Mouse (Mus musculus) forebrain, embryonic 15.5 days (tissue): ENCODE measurements at regions not wholly inside any gene's neighbourhood (a gene's known extent, or its start where the extent isn't known, plus 50 kb on each side); places are given as distances from the start of the nearest gene placed in this dataset.

Source experiments
- ATAC-seq: fragments of 200-750 bp; cut with Nextera tagmentation; replicated peaks from 2 replicates; pipeline ENCODE4 v1.8.0; 2017; ENCODE audit warnings: mild to moderate bottlenecking, moderate TSS enrichment, moderate library complexity
- H3K27ac ChIP-seq: fragments of 300-500 bp; sonication (generic); replicated peaks from 2 replicates; pipeline ENCODE4 v1.5.1; 2015; ENCODE audit warnings: mild to moderate bottlenecking, inconsistent platforms
- H3K27me3 ChIP-seq: fragments of 300-500 bp; sonication (generic); 2 replicates; pipeline ENCODE4 v1.6.1; 2015; ENCODE audit warnings: inconsistent platforms
- H3K36me3 ChIP-seq: fragments of 300-500 bp; sonication (generic); 2 replicates; pipeline ENCODE4 v1.6.1; 2015; ENCODE audit warnings: mild to moderate bottlenecking, inconsistent platforms
- H3K4me1 ChIP-seq: fragments of 300-500 bp; sonication (generic); 2 replicates; pipeline ENCODE4 v1.6.1; 2015; ENCODE audit warnings: inconsistent platforms
- H3K4me2 ChIP-seq: fragments of 300-500 bp; sonication (generic); replicated peaks from 2 replicates; pipeline ENCODE4 v1.6.1; 2015; ENCODE audit warnings: mild to moderate bottlenecking, inconsistent platforms
- H3K4me3 ChIP-seq: fragments of 300-500 bp; sonication (generic); 2 replicates; pipeline ENCODE4 v1.5.1; 2015; ENCODE audit warnings: mild to moderate bottlenecking, inconsistent platforms
- H3K9ac ChIP-seq: fragments of 300-500 bp; sonication (generic); replicated peaks from 2 replicates; pipeline ENCODE4 v1.6.1; 2015; ENCODE audit warnings: mild to moderate bottlenecking, inconsistent platforms
- H3K9me3 ChIP-seq: fragments of 300-500 bp; sonication (generic); 2 replicates; pipeline ENCODE4 v1.6.1; 2016; ENCODE audit warnings: inconsistent platforms
- WGBS: fragments of 180-500 bp; shearing (Covaris S2); methylation state at CpG from one replicate; pipeline ENCODE4 v1.1.7; 2015; ENCODE audit warnings: mixed read lengths; 5-methylcytosine and 5-hydroxymethylcytosine counted together

GRCm38 (mm10) chr16:77788041-77788780, 186.3 kb upstream of the Gm11146 start:
- Histone ChIP-seq H3K4me1 (peaks cover 26% of the 10 kb centered on the region), H3K4me3 (no peak overlapping the region)

GRCm38 (mm10) chr16:77787025-77787424, 185.1 kb upstream of the Gm11146 start:
- no peaks in the 10 kb centered on the region for H3K36me3 ChIP-seq
- no peaks in the 10 kb centered on the region for H3K27me3 ChIP-seq
- ATAC-seq, result no peak
- WGBS, result 69% methylated on average over 5 of the region's 5 CpGs
- no peak overlapping the region for H3K9ac ChIP-seq
- H3K4me1 ChIP-seq, result peaks cover 26% of the 10 kb centered on the region
- H3K9me3 ChIP-seq, result no peaks in the 10 kb centered on the region
- H3K4me2 ChIP-seq, result no peak overlapping the region
- H3K27ac ChIP-seq, result peak overlapping the region; percentile 71
- no peak overlapping the region for H3K4me3 ChIP-seq

More at GRCm38 (mm10) chr16:77788041-77788780, 186.3 kb upstream of the Gm11146 start:
- H3K36me3 ChIP-seq, result no peaks in the 10 kb centered on the region
- peak overlapping the region; percentile 96 for H3K27ac ChIP-seq
- H3K27me3 ChIP-seq, result no peaks in the 10 kb centered on the region
- peak overlapping the region; percentile 41 for H3K4me2 ChIP-seq
- H3K9me3 ChIP-seq, result no peaks in the 10 kb centered on the region
- ATAC-seq, result peak; percentile 97
- 26% methylated on average over 20 of the region's 20 CpGs for WGBS
- H3K9ac ChIP-seq, result peak overlapping the region; percentile 53

- 84% methylated on average over 1 of the region's 1 CpGs for WGBS
- H3K9ac ChIP-seq, result no peak overlapping the region
- no peaks in the 10 kb centered on the region for H3K36me3 ChIP-seq
- no peak overlapping the region for H3K27ac ChIP-seq
- ATAC-seq, result no peak
- no peaks in the 10 kb centered on the region for H3K9me3 ChIP-seq
- H3K27me3 ChIP-seq, result no peaks in the 10 kb centered on the region
- no peaks in the 10 kb centered on the region for H3K4me1 ChIP-seq
- no peak overlapping the region for H3K4me3 ChIP-seq
- H3K4me2 ChIP-seq, result no peak overlapping the region
Measured at GRCm38 (mm10) chr16:77779019-77779418, 177.1 kb upstream of the Gm11146 start.

GRCm38 (mm10) chr16:77772075-77772474, 170.2 kb upstream of the Gm11146 start:
- H3K9me3 ChIP-seq, result no peaks in the 10 kb centered on the region
- no peak for ATAC-seq
- H3K27me3 ChIP-seq, result no peaks in the 10 kb centered on the region
- H3K9ac ChIP-seq, result no peak overlapping the region
- H3K4me3 ChIP-seq, result no peak overlapping the region
- no peak overlapping the region for H3K4me2 ChIP-seq
- no peaks in the 10 kb centered on the region for H3K4me1 ChIP-seq
- 76% methylated on average over 3 of the region's 3 CpGs for WGBS
- no peak overlapping the region for H3K27ac ChIP-seq
- no peaks in the 10 kb centered on the region for H3K36me3 ChIP-seq

- H3K9me3 ChIP-seq, result no peaks in the 10 kb centered on the region
- peak overlapping the region; percentile 90 for H3K27ac ChIP-seq
- no peaks in the 10 kb centered on the region for H3K27me3 ChIP-seq
- no peak overlapping the region for H3K4me2 ChIP-seq
- no peak overlapping the region for H3K9ac ChIP-seq
- ATAC-seq, result peak; percentile 60
- H3K36me3 ChIP-seq, result no peaks in the 10 kb centered on the region
- H3K4me1 ChIP-seq, result peaks cover 17% of the 10 kb centered on the region; the same call in 1 of the 2 replicates
- H3K4me3 ChIP-seq, result no peak overlapping the region
- whole genome bisulfite sequencing, result 44% methylated on average over 4 of the region's 4 CpGs
Measured at GRCm38 (mm10) chr16:77760926-77761347, 159.0 kb upstream of the Gm11146 start.

GRCm38 (mm10) chr16:77760479-77760878, 158.6 kb upstream of the Gm11146 start:
- Histone ChIP-seq H3K9ac (no peak overlapping the region; the same call in 1 of the 2 replicates), H3K27me3 (no peaks in the 10 kb centered on the region), H3K36me3 (no peaks in the 10 kb centered on the region), H3K4me1 (peaks cover 17% of the 10 kb centered on the region; the same call in 1 of the 2 replicates), H3K4me3 (no peak overlapping the region), H3K4me2 (peak overlapping the region; percentile 29; the same call in 1 of the 2 replicates), H3K9me3 (no peaks in the 10 kb centered on the region), H3K27ac (peak overlapping the region; percentile 90)
- peak; percentile 66 for ATAC-seq
- WGBS, result 49% methylated on average over 4 of the region's 4 CpGs

- Histone ChIP-seq H3K4me2 (peak overlapping the region; percentile 29), H3K4me3 (0 out of 2 replicates have a peak overlapping the region, but pooled peaks have one; percentile 16), H3K4me1 (peaks cover 17% of the 10 kb centered on the region; the same call in 1 of the 2 replicates), H3K9me3 (no peaks in the 10 kb centered on the region), H3K36me3 (no peaks in the 10 kb centered on the region), H3K27me3 (no peaks in the 10 kb centered on the region), H3K9ac (0 out of 2 replicates have a peak overlapping the region, but pooled peaks have one; percentile 13), H3K27ac (peak overlapping the region; percentile 90)
- WGBS, result 31% methylated on average over 10 of the region's 10 CpGs
- ATAC-seq, result peak; percentile 89
Measured at GRCm38 (mm10) chr16:77759997-77760396, 158.1 kb upstream of the Gm11146 start.

- Histone ChIP-seq H3K36me3 (no peaks in the 10 kb centered on the region), H3K27me3 (no peaks in the 10 kb centered on the region), H3K4me1 (peaks cover 2% of the 10 kb centered on the region; the same call in 1 of the 2 replicates), H3K9ac (no peak overlapping the region), H3K9me3 (no peaks in the 10 kb centered on the region), H3K4me2 (no peak overlapping the region), H3K4me3 (no peak overlapping the region), H3K27ac (no peak overlapping the region)
- no peak for ATAC-seq
- WGBS, result 94% methylated on average over 6 of the region's 6 CpGs
Measured at GRCm38 (mm10) chr16:77754882-77755281, 153.0 kb upstream of the Gm11146 start.

GRCm38 (mm10) chr16:77749474-77749873, 147.6 kb upstream of the Gm11146 start:
- Histone ChIP-seq H3K9ac (no peak overlapping the region), H3K4me2 (no peak overlapping the region), H3K27ac (no peak overlapping the region), H3K9me3 (no peaks in the 10 kb centered on the region), H3K4me1 (no peaks in the 10 kb centered on the region), H3K4me3 (no peak overlapping the region), H3K36me3 (no peaks in the 10 kb centered on the region), H3K27me3 (no peaks in the 10 kb centered on the region)
- 97% methylated on average over 2 of the region's 2 CpGs for WGBS
- no peak for ATAC-seq

GRCm38 (mm10) chr16:77743838-77744237, 141.9 kb upstream of the Gm11146 start:
- WGBS, result 80% methylated on average over 6 of the region's 6 CpGs
- no peaks in the 10 kb centered on the region for H3K27me3 ChIP-seq
- no peak overlapping the region for H3K9ac ChIP-seq
- no peaks in the 10 kb centered on the region for H3K9me3 ChIP-seq
- no peak overlapping the region for H3K27ac ChIP-seq
- no peaks in the 10 kb centered on the region for H3K36me3 ChIP-seq
- H3K4me3 ChIP-seq, result no peak overlapping the region
- H3K4me2 ChIP-seq, result no peak overlapping the region
- no peaks in the 10 kb centered on the region for H3K4me1 ChIP-seq
- ATAC-seq, result no peak

GRCm38 (mm10) chr16:77738821-77739220, 136.9 kb upstream of the Gm11146 start:
- Histone ChIP-seq H3K27me3 (no peaks in the 10 kb centered on the region), H3K27ac (no peak overlapping the region), H3K4me2 (no peak overlapping the region), H3K4me3 (no peak overlapping the region), H3K36me3 (no peaks in the 10 kb centered on the region), H3K4me1 (no peaks in the 10 kb centered on the region), H3K9ac (no peak overlapping the region), H3K9me3 (no peaks in the 10 kb centered on the region)
- WGBS, result 64% methylated on average over 1 of the region's 1 CpGs
- ATAC-seq, result no peak

- no peak overlapping the region for H3K9ac ChIP-seq
- no peaks in the 10 kb centered on the region for H3K9me3 ChIP-seq
- no peak overlapping the region for H3K4me3 ChIP-seq
- 94% methylated on average over 2 of the region's 2 CpGs for WGBS
- H3K27ac ChIP-seq, result no peak overlapping the region
- no peaks in the 10 kb centered on the region for H3K27me3 ChIP-seq
- no peaks in the 10 kb centered on the region for H3K4me1 ChIP-seq
- H3K4me2 ChIP-seq, result no peak overlapping the region
- no peaks in the 10 kb centered on the region for H3K36me3 ChIP-seq
- no peak for ATAC-seq
Measured at GRCm38 (mm10) chr16:77719377-77719776, 117.5 kb upstream of the Gm11146 start.
